Mouse (Mus musculus) embryonic fibroblast, embryonic 13.5 days (primary cell): ENCODE results near the gene Ankdd1a.

ENCODE experiments used
- CTCF ChIP-seq: IDR thresholded peaks from 2 replicates; pipeline ENCODE4 v1.5.1; 2011; ENCODE audit warnings: mild to moderate bottlenecking, control low read depth, low read length, moderate library complexity, borderline replicate concordance; ENCODE audit not compliant: insufficient read depth
- POLR2A ChIP-seq: IDR thresholded peaks from 2 replicates; pipeline ENCODE4 v1.6.1; 2011; ENCODE audit warnings: low read depth, mild to moderate bottlenecking, control low read depth, low read length, moderate library complexity

GRCm38 (mm10) chr9:65562081-65562506 is 42.1 kb upstream of the Ankdd1a start:
- TF ChIP-seq CTCF (no peak), POLR2A (no peak)
